9 mouse cellular contexts compared by ENCODE assay signal in genomic region chr16:37813691-37814382, GRCm38 (mm10). TPM values are rescaled to one million over a fixed set of nuclear protein-coding genes. Genes with fewer than 3 reads are reported as not detected.
DNase-seq lines count a peak whose midpoint lies in the region; ATAC-seq lines count a peak whose summit lies in the region.
"Had no signal": no experiment of that assay in that cellular context is flagged by ENCODE, and none has a peak within 500 bp of the region (broad histone marks: within the 10 kb centered on the region; RNA-seq: fewer than 3 reads in every experiment).

No protein-coding gene starts in this region.

- peaks cover 41% of the 10 kb centered on the region for H3K4me1 ChIP-seq in heart, embryonic 12.5 days (replicated peaks)
- H3K4me1 ChIP-seq in forebrain, embryonic 16.5 days (replicated peaks; ENCODE audit: control insufficient read depth, insufficient read depth, low read length): peaks cover 26% of the 10 kb centered on the region
- peaks cover 2% of the 10 kb centered on the region; the same call in 1 of the 2 replicates for H3K4me1 ChIP-seq in liver, embryonic 16.5 days (ENCODE audit: control insufficient read depth, low read depth, low read length)

- WGBS in heart, embryonic 12.5 days: 46% methylated on average over 5 of the region's 5 CpGs
- WGBS in forebrain, embryonic 16.5 days: 40% methylated on average over 5 of the region's 5 CpGs
- WGBS in liver, embryonic 16.5 days (ENCODE audit: insufficient replicate concordance): 24% methylated on average over 5 of the region's 5 CpGs

- H3K4me2 ChIP-seq in heart, embryonic 12.5 days: no peak overlapping the region; the same call in 1 of the 2 replicates
- H3K4me2 ChIP-seq in forebrain, embryonic 16.5 days (ENCODE audit: low read length): peak overlapping the region; percentile 36
- peak overlapping the region; percentile 19; the same call in 1 of the 2 replicates for H3K4me2 ChIP-seq in liver, embryonic 16.5 days (ENCODE audit: low read depth, low read length)

- H3K36me3 ChIP-seq in heart, embryonic 12.5 days: peaks cover 49% of the 10 kb centered on the region
- no peaks in the 10 kb centered on the region for H3K36me3 ChIP-seq in forebrain, embryonic 16.5 days (ENCODE audit: control insufficient read depth, insufficient read depth)
- no peaks in the 10 kb centered on the region for H3K36me3 ChIP-seq in liver, embryonic 16.5 days (ENCODE audit: control insufficient read depth, insufficient read depth)

- peak; percentile 9; the same call in 1 of the 2 replicates for ATAC-seq in heart, embryonic 12.5 days (ENCODE audit: insufficient number of reproducible peaks, low FRiP score)
- peak; percentile 13 for ATAC-seq in CD4-positive, CD25-positive, alpha-beta regulatory T cell, adult 4 months
- ATAC-seq in forebrain, embryonic 16.5 days: peak; percentile 19
- ATAC-seq in liver, embryonic 16.5 days (ENCODE audit: low read depth): no peak

- no peak overlapping the region for H3K4me3 ChIP-seq in heart, embryonic 12.5 days
- H3K4me3 ChIP-seq in forebrain, embryonic 16.5 days (replicated peaks; ENCODE audit: low read length): 0 out of 2 replicates have a peak overlapping the region, but pooled peaks have one; percentile 3
- H3K4me3 ChIP-seq in liver, embryonic 16.5 days (ENCODE audit: low read depth, low read length): no peak overlapping the region

- H3K9ac ChIP-seq in heart, embryonic 12.5 days: no peak overlapping the region
- peak overlapping the region; percentile 32 for H3K9ac ChIP-seq in forebrain, embryonic 16.5 days (replicated peaks; ENCODE audit: low read depth, low read length)
- no peak overlapping the region for H3K9ac ChIP-seq in liver, embryonic 16.5 days (ENCODE audit: low read depth, low read length)

- no peaks in the 10 kb centered on the region for H3K9me3 ChIP-seq in heart, embryonic 12.5 days (replicated peaks)
- H3K9me3 ChIP-seq in forebrain, embryonic 16.5 days (ENCODE audit: control insufficient read depth, low read length): no peaks in the 10 kb centered on the region
- H3K9me3 ChIP-seq in liver, embryonic 16.5 days (replicated peaks; ENCODE audit: control insufficient read depth, low read length): no peaks in the 10 kb centered on the region

- no peak for DNase-seq in heart, postnatal 10 days
- no peak for DNase-seq in B cell, adult 2 months
- no peak for DNase-seq in right cerebral cortex, postnatal 10 days (ENCODE audit: low spot score in 2 of 2)
- DNase-seq in adipocyte (ENCODE audit: low spot score): no peak

- peak overlapping the region; percentile 89 for H3K27ac ChIP-seq in heart, embryonic 12.5 days (ENCODE audit: poor library complexity, severe bottlenecking)
- peak overlapping the region; percentile 84 for H3K27ac ChIP-seq in forebrain, embryonic 16.5 days (ENCODE audit: low read length)
- no peak overlapping the region for H3K27ac ChIP-seq in liver, embryonic 16.5 days (ENCODE audit: low read length)

- intact Hi-C loops in heart, postnatal 10 days (cut with DNase I): loop anchor here (1.0 to 10.0 kb wide), 4 partner anchors 55 to 705 kb away; partner anchors contain the start of gene Lrrc58

- no peaks in the 10 kb centered on the region for H3K27me3 ChIP-seq in heart, embryonic 12.5 days (replicated peaks)
- no peaks in the 10 kb centered on the region for H3K27me3 ChIP-seq in forebrain, embryonic 16.5 days (replicated peaks; ENCODE audit: control insufficient read depth, insufficient read depth, low read length)
- H3K27me3 ChIP-seq in liver, embryonic 16.5 days (ENCODE audit: control insufficient read depth, insufficient read depth, low read depth, low read length): no peaks in the 10 kb centered on the region

RNA-seq across cellular contexts. Expression of gene Fstl1, which starts 37.2 kb away (rescaled TPM):
- 558 and 559 TPM in 2 replicates for polyA plus RNA-seq in heart, embryonic 12.5 days (2016; fragmentation: Nextera tagmentation; extraction: Ambion mirVana)
- 100 to 1,000 TPM; 352 to 420 TPM for total RNA-seq in heart, postnatal 10 days (2021)
- polyA plus RNA-seq in CD4-positive, CD25-positive, alpha-beta regulatory T cell, adult 4 months (2017; shearing (Covaris generic)): under 1 TPM; 0.27 to 0.36 TPM
- 75.6 and 105 TPM in 2 replicates for polyA plus RNA-seq in forebrain, embryonic 16.5 days (2015; fragmentation: Nextera tagmentation; extraction: Ambion mirVana)
- 18.1 and 21.5 TPM in 2 replicates for polyA plus RNA-seq in liver, embryonic 16.5 days (2015; fragmentation: Nextera tagmentation; extraction: Ambion mirVana)

RNA-seq across cellular contexts. Expression of gene Gm36028, which starts 47.1 kb away (rescaled TPM):
- polyA plus RNA-seq in heart, embryonic 12.5 days (2016; fragmentation: Nextera tagmentation; extraction: Ambion mirVana): 0.51 and 0.89 TPM in 2 replicates
- total RNA-seq in heart, postnatal 10 days (2021): under 1 TPM in 1 of 2 experiments, not detected in 1; 0.45 TPM
- polyA plus RNA-seq in CD4-positive, CD25-positive, alpha-beta regulatory T cell, adult 4 months (2017; shearing (Covaris generic)): not detected
- 0.19 TPM in 1 of 2 replicates, not detected in the other for polyA plus RNA-seq in forebrain, embryonic 16.5 days (2015; fragmentation: Nextera tagmentation; extraction: Ambion mirVana)
- 0.07 TPM in 1 of 2 replicates, not detected in the other for polyA plus RNA-seq in liver, embryonic 16.5 days (2015; fragmentation: Nextera tagmentation; extraction: Ambion mirVana)
- polyA plus RNA-seq: large intestine, adult 2 months had no signal

RNA-seq across cellular contexts. Expression of gene Lrrc58, which starts 54.4 kb away (rescaled TPM):
- polyA plus RNA-seq in heart, embryonic 12.5 days (2016; fragmentation: Nextera tagmentation; extraction: Ambion mirVana): 53.6 and 56.5 TPM in 2 replicates
- total RNA-seq in heart, postnatal 10 days (2021): 100 to 1,000 TPM in 1 of 2 experiments, 10 to 100 TPM in 1; 89.1 to 116 TPM
- polyA plus RNA-seq in CD4-positive, CD25-positive, alpha-beta regulatory T cell, adult 4 months (2017; shearing (Covaris generic)): 10 to 100 TPM; 19.6 to 21.5 TPM
- polyA plus RNA-seq in forebrain, embryonic 16.5 days (2015; fragmentation: Nextera tagmentation; extraction: Ambion mirVana): 54.4 and 66.3 TPM in 2 replicates
- 11.2 and 11.3 TPM in 2 replicates for polyA plus RNA-seq in liver, embryonic 16.5 days (2015; fragmentation: Nextera tagmentation; extraction: Ambion mirVana)

Comparison
In these comparisons a context has a peak if more than half of its experiments do, and no peak if none do; other contexts are left out.
1. RNA of gene Fstl1, which starts 37.2 kb away (polyA plus RNA-seq): 558 to 559 TPM in heart, embryonic 12.5 days, 75.6 to 105 TPM in forebrain, embryonic 16.5 days and 18.1 to 21.5 TPM in liver, embryonic 16.5 days; 0.27 to 0.36 TPM in CD4-positive, CD25-positive, alpha-beta regulatory T cell, adult 4 months; every median in the first group is over 10 times any median in the second.